Mouse (Mus musculus): ENCODE results near the gene Rhox4g.
"Not testable (repeated sequence)": the region's sequence is repeated elsewhere in the genome, so short reads cannot be mapped to it uniquely, and the experiment has no call there.

Gene Rhox4g

GRCm38 (mm10) chrX:37651227-37651626 is at the start of gene Rhox4g:
Gene Rhox4g, minus strand, starts transcription at chrX:37651327.
- in situ Hi-C loops (cut with MseI, MboI) = not testable (repeated sequence)

GRCm38 (mm10) chrX:37692261-37692660 is 41.1 kb upstream of the Rhox4g start:
- in situ Hi-C loops (cut with MseI, MboI) = no loop called here

GRCm38 (mm10) chrX:37683031-37683715 is 32.0 kb upstream of the Rhox4g start:
- in situ Hi-C loops (cut with MseI, MboI) = no loop called here

GRCm38 (mm10) chrX:37673177-37673576 is 22.1 kb upstream of the Rhox4g start, which contains the start of gene Rhox2h:
Gene Rhox2h, minus strand, starts transcription at chrX:37673277.
- in situ Hi-C loops (cut with MseI, MboI) = not testable (repeated sequence)

GRCm38 (mm10) chrX:37668664-37669063 is 17.5 kb upstream of the Rhox4g start, which contains the start of gene Rhox3h:
Gene Rhox3h, minus strand, starts transcription at chrX:37668764.
- in situ Hi-C loops (cut with MseI, MboI) = not testable (repeated sequence)

GRCm38 (mm10) chrX:37643370-37643769 is 7.8 kb downstream of the Rhox4g start, which contains the start of gene Rhox2g:
Gene Rhox2g, minus strand, starts transcription at chrX:37643470.
- in situ Hi-C loops (cut with MseI, MboI) = loop anchor here in 1 of 2 experiments (5.0 kb wide), 1 partner anchor 151 kb away; the partner anchor contains the start of gene Rhox2d

GRCm38 (mm10) chrX:37628512-37628911 is 22.6 kb downstream of the Rhox4g start, which contains the start of gene Rhox3g:
Gene Rhox3g, minus strand, starts transcription at chrX:37628612.
- in situ Hi-C loops (cut with MseI, MboI) = not testable (repeated sequence)

GRCm38 (mm10) chrX:37607604-37608003 is 43.5 kb downstream of the Rhox4g start, which contains the start of gene Rhox4f:
Gene Rhox4f, minus strand, starts transcription at chrX:37607704.
- in situ Hi-C loops (cut with MseI, MboI) = not testable (repeated sequence)

All from mouse trophoblast stem cell (cell line).